Mouse (Mus musculus) forebrain, embryonic 16.5 days (tissue): Measurements from ENCODE around the gene Prg3. TPM values are rescaled to one million over a fixed set of nuclear protein-coding genes. Genes with fewer than 3 reads are reported as not detected.

ENCODE experiments used
- ATAC-seq: fragments of 200-750 bp; cut with Nextera tagmentation; 2 replicates; pipeline ENCODE4 v1.8.0; 2017; ENCODE audit warnings: mild to moderate bottlenecking, moderate library complexity
- H3K27ac ChIP-seq: fragments of 300-500 bp; sonication (generic); 2 replicates; pipeline ENCODE4 v1.5.1; 2014; ENCODE audit warnings: low read length, control low read depth
- H3K27me3 ChIP-seq: fragments of 300-500 bp; sonication (generic); replicated peaks from 2 replicates; pipeline ENCODE4 v1.6.1; 2014; ENCODE audit warnings: low read length; ENCODE audit not compliant: control insufficient read depth, insufficient read depth
- H3K36me3 ChIP-seq: fragments of 300-500 bp; sonication (generic); 2 replicates; pipeline ENCODE4 v1.6.1; 2014; ENCODE audit not compliant: control insufficient read depth, insufficient read depth
- H3K4me1 ChIP-seq: fragments of 300-500 bp; sonication (generic); replicated peaks from 2 replicates; pipeline ENCODE4 v1.6.1; 2014; ENCODE audit warnings: low read length; ENCODE audit not compliant: control insufficient read depth, insufficient read depth
- H3K4me2 ChIP-seq: fragments of 300-500 bp; sonication (generic); 2 replicates; pipeline ENCODE4 v1.6.1; 2014; ENCODE audit warnings: mild to moderate bottlenecking, low read length, control low read depth
- H3K4me3 ChIP-seq: fragments of 300-500 bp; sonication (generic); replicated peaks from 2 replicates; pipeline ENCODE4 v1.5.1; 2014; ENCODE audit warnings: mild to moderate bottlenecking, low read length, control low read depth
- H3K9ac ChIP-seq: fragments of 300-500 bp; sonication (generic); replicated peaks from 2 replicates; pipeline ENCODE4 v1.6.1; 2014; ENCODE audit warnings: low read depth, low read length, control low read depth
- H3K9me3 ChIP-seq: fragments of 300-500 bp; sonication (generic); 2 replicates; pipeline ENCODE4 v1.6.1; 2016; ENCODE audit warnings: low read length; ENCODE audit not compliant: control insufficient read depth
- WGBS: fragments of 180-500 bp; shearing (Covaris S2); extraction: QIAGEN DNeasy Blood & Tissue Kit; methylation state at CpG from one replicate; pipeline ENCODE4 v1.1.7; 2014; 5-methylcytosine and 5-hydroxymethylcytosine counted together
- polyA plus RNA-seq: library from polyadenylated mRNA; unstranded; fragments of >200 nt; fragmentation: Nextera tagmentation; extraction: Ambion mirVana; gene quantifications from 2 replicates; pipeline ENCODE4 v1.2.1, GENCODE M21; 2015

The Prg3 gene
- polyA plus RNA-seq, 1 experiment from 2014 or later: not detected

DNA sequence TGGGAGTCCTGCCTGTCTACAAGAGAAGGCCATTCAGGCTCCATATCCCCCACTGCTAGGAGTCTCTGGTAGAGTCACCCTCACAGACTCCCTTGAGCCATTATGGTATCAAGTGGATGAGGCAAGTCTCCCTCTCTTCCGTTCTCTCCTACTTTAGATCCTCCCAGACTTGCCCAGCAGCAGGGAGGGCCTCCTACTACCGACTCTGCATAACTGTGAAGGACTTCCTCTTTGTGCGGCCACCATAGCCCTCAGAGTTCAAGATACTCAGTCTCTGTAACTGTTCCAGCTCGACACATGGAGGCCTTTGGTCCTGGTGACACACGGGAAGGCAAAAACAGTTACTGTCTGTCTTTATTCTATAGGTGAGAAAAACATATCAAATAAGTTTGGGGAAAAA, 39.3 kb downstream of the Prg3 start:
- H3K9me3 ChIP-seq: no peaks in the 10 kb centered on the region
- no peaks in the 10 kb centered on the region for H3K36me3 ChIP-seq
- no peak overlapping the region for H3K4me3 ChIP-seq
- no peak for ATAC-seq
- H3K27me3 ChIP-seq: no peaks in the 10 kb centered on the region
- no peak overlapping the region for H3K4me2 ChIP-seq
- H3K4me1 ChIP-seq: no peaks in the 10 kb centered on the region
- WGBS: 78% methylated on average over 5 of the region's 5 CpGs
- no peak overlapping the region for H3K9ac ChIP-seq
- H3K27ac ChIP-seq: no peak overlapping the region

DNA sequence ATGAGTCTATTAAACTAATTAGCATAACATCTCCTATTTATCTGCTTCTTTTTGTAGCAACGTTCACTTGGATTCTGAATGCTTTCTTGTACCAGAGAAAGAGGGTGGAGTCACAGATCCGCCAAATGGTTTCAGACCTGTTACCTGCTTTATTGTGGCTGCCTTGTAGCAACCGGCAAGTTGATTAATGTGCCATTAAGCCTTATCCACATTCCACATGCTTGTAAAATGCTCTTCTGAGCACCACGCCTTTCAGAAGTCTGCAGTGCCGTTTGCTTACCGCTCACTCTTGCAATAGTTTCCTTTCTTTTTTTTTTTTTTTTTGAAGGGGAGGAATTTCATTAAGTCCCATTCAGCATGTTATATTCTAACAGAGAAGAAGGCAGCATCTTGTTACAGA, 41.9 kb downstream of the Prg3 start:
- Histone ChIP-seq H3K9me3 (no peaks in the 10 kb centered on the region), H3K27ac (no peak overlapping the region), H3K4me1 (no peaks in the 10 kb centered on the region), H3K36me3 (no peaks in the 10 kb centered on the region), H3K27me3 (no peaks in the 10 kb centered on the region), H3K4me3 (no peak overlapping the region), H3K4me2 (no peak overlapping the region), H3K9ac (no peak overlapping the region)
- WGBS: 55% methylated on average over 6 of the region's 6 CpGs
- no peak for ATAC-seq

DNA sequence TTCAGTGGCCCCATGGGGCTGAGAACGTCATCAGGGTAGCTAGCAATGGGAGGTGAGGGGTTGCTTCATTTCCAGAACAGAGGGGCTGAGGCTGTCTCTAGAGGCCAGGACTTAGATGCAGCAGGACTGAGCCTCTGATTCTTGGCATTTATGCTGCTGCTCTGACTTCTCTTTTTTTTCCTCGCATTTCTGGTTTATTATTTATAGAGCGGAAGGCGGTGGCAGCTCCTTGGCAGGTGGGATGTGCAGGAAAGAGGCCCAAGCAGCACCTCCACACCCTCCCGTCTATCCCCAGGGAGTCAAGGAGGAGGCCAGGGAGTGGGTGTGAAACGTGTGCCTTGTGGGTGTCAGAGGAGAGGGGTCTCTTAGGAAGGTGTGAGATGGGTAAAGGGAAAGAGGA, 43.0 kb downstream of the Prg3 start:
- no peaks in the 10 kb centered on the region for H3K9me3 ChIP-seq
- H3K4me2 ChIP-seq: no peak overlapping the region
- no peaks in the 10 kb centered on the region for H3K27me3 ChIP-seq
- no peaks in the 10 kb centered on the region for H3K36me3 ChIP-seq
- H3K4me3 ChIP-seq: no peak overlapping the region
- no peak overlapping the region for H3K27ac ChIP-seq
- no peak overlapping the region for H3K9ac ChIP-seq
- H3K4me1 ChIP-seq: no peaks in the 10 kb centered on the region
- 66% methylated on average over 6 of the region's 6 CpGs for WGBS
- no peak for ATAC-seq

DNA sequence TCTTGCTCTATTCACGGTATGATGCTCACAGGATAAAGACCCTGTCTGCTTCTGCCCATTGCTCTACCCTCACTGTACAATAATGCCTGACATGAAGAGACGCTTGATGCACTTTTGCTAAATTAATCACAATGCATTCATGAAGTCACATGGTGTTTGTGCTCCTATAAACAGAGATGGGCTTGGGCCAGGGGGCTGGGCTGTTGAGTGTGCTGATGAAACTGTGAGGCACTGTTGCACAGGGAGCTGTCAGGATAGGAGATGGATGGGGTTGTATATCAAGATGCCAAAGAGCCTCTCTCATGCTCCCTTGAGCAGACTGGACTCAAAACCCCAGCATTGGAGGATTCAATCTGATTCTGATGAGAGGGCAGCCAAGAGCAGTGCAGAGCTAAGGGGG, 45.1 kb downstream of the Prg3 start:
- H3K36me3 ChIP-seq: no peaks in the 10 kb centered on the region
- H3K27me3 ChIP-seq: no peaks in the 10 kb centered on the region
- H3K9me3 ChIP-seq: no peaks in the 10 kb centered on the region
- no peak overlapping the region for H3K4me3 ChIP-seq
- no peak overlapping the region for H3K27ac ChIP-seq
- no peak for ATAC-seq
- no peak overlapping the region for H3K9ac ChIP-seq
- 86% methylated on average over 2 of the region's 2 CpGs for WGBS
- H3K4me1 ChIP-seq: peaks cover 11% of the 10 kb centered on the region
- H3K4me2 ChIP-seq: no peak overlapping the region

DNA sequence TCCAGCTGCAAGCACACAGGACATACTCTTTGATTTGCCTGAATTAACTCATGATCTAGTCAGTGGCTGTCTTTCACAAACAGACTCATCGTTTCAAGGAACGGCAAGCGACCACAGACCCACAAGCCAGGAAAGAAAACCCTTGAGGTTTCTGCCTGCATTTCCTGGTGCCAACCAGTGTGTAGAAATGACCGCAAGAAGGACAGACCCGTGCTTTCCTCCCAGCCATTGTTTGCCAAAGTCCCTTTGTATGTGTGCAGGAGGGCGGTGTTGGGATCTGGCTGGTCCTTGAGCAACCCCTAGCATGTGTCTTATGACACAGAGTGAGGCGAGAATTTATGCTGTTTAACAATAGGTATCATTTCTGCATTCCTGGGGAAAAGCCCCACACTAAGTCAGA, 46.2 kb downstream of the Prg3 start:
- no peak overlapping the region for H3K9ac ChIP-seq
- no peak overlapping the region for H3K4me2 ChIP-seq
- peaks cover 15% of the 10 kb centered on the region for H3K4me1 ChIP-seq
- ATAC-seq: no peak
- WGBS: 86% methylated on average over 7 of the region's 7 CpGs
- no peak overlapping the region for H3K27ac ChIP-seq
- H3K4me3 ChIP-seq: no peak overlapping the region
- no peaks in the 10 kb centered on the region for H3K27me3 ChIP-seq
- H3K36me3 ChIP-seq: no peaks in the 10 kb centered on the region
- no peaks in the 10 kb centered on the region for H3K9me3 ChIP-seq

DNA sequence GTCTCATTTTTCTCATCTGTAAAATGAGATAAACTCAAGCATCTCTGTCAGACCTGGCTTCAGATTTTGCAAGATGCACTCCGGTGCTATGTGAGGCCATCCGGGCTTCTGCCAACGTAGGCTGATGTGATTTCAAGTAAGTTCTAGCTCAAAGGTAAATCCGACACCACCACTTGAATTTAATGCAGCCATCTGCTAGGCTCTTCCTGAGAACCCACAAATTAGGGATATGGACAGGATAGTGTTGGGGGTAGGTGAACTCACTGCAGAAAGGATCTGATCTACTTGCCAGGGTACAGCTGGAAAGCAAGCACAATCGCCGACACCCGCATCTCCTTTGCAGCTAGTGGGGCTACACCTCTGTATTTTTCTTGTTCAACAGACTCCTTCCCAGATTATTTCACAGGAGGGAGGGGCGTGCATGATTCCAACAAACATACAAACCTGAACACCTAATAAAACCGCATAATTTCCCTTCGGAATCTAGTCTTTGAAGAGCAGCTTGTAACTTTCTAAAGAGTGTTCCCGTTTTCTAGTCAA, 48.6 kb downstream of the Prg3 start:
- H3K4me1 ChIP-seq: peaks cover 18% of the 10 kb centered on the region
- peak overlapping the region; percentile 64 for H3K4me2 ChIP-seq
- H3K4me3 ChIP-seq: peak overlapping the region; percentile 68
- H3K36me3 ChIP-seq: peaks cover 16% of the 10 kb centered on the region
- WGBS: 8% methylated on average over 11 of the region's 11 CpGs
- no peaks in the 10 kb centered on the region for H3K27me3 ChIP-seq
- peak; percentile 34 for ATAC-seq
- H3K9me3 ChIP-seq: no peaks in the 10 kb centered on the region
- H3K9ac ChIP-seq: peak overlapping the region; percentile 80
- H3K27ac ChIP-seq: no peak overlapping the region; the same call in 1 of the 2 replicates

DNA sequence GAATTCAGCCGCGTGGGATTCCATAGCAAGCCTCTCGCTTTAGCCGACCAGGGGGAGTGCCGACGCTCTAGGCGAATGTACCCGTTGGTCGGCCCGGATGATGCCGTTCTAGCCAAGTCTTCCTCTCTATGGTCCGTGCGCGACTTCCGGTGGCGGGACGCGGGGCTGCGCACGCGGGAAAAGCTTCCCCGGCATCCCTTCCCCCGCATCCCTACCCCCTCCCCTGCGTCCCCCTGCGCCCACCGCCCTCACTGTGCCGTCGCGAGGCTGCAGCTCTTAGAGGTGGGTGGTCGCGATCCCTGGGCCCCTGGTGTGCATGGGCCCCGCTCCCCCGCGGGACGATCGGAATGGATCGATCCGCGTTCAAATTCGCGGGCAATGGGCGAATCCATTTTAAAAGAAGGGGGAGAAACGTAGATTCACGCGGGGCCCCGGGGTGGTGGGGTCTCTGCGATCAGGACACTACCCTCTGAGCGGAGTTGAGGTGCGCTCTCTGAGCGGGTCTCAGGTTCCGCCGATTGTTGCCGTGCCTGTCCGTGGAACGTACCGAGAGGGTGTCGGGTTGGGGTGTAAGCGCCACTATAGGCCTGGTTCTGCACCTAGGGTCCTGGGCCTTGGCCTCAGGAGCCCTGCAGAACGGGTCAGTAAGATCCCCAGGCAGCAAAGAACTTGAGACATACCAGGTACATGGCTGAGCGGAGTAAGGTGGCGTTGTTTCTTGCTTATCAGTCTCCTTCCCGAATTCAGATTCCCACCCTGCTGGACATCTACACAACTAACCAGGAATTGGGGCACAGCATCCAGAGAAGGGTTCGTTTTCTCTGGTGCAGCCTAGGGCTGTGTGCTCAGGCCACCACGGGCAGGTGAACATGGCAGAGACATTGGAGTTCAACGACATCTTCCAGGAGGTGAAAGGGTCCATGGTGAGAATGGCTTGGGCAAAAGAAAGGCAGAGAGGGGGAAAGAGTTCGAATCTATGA, 49.3 kb downstream of the Prg3 start, which contains the start of the genes Ssrp1 and P2rx3:
Gene Ssrp1 (plus strand): TSS at position 188 of the 980 bp plus-strand sequence.
Gene P2rx3 (minus strand): TSS at position 416 of the 980 bp plus-strand sequence.
- peaks cover 20% of the 10 kb centered on the region for H3K36me3 ChIP-seq
- peak within 1 kb of the TSS; percentile 80 for H3K9ac ChIP-seq
- H3K9me3 ChIP-seq: no peaks in the 10 kb centered on the region
- peaks cover 18% of the 10 kb centered on the region for H3K4me1 ChIP-seq
- peak within 1 kb of the TSS; percentile 91 for H3K4me2 ChIP-seq
- H3K4me3 ChIP-seq: peak within 1 kb of the TSS; percentile 68
- whole genome bisulfite sequencing: under 1% methylated on average over 64 of the region's 66 CpGs
- no peaks in the 10 kb centered on the region for H3K27me3 ChIP-seq
- H3K27ac ChIP-seq: peak within 1 kb of the TSS; percentile 72
- ATAC-seq: peak; percentile 98

DNA sequence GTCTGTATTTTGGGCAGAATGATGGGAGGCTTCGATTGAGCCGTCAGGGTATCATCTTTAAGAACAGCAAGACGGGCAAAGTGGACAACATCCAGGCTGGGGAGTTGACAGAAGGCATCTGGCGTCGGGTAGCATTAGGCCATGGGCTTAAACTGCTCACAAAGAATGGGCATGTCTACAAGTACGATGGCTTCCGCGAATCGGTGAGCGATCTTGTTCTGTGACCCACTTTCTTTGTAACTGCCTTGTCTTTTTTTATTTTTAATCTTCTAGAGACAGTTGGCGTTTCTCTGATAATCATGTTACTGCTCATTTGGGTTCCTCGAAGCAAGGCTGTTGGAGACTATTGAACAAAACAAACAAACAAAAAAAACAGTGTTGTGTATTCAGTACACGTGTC, 50.3 kb downstream of the Prg3 start:
- ATAC-seq: no peak
- Histone ChIP-seq H3K4me1 (peaks cover 18% of the 10 kb centered on the region), H3K9me3 (no peaks in the 10 kb centered on the region), H3K27ac (no peak overlapping the region), H3K4me3 (peak overlapping the region; percentile 68), H3K27me3 (no peaks in the 10 kb centered on the region), H3K4me2 (peak overlapping the region; percentile 91), H3K36me3 (peaks cover 27% of the 10 kb centered on the region), H3K9ac (no peak overlapping the region)
- 76% methylated on average over 13 of the region's 13 CpGs for WGBS
